Mouse (Mus musculus) lung, embryonic 16.5 days (tissue): Measurements from ENCODE around the gene Gsap. TPM values are rescaled to one million over a fixed set of nuclear protein-coding genes. Genes with fewer than 3 reads are reported as not detected.
"Not testable (repeated sequence)": the region's sequence is repeated elsewhere in the genome, so short reads cannot be mapped to it uniquely, and the experiment has no call there.

Source experiments
- ATAC-seq: fragments of 200-750 bp; cut with Nextera tagmentation; 2 replicates; pipeline ENCODE4 v1.8.0; 2017; ENCODE audit warnings: low read depth, mild to moderate bottlenecking, moderate library complexity
- H3K27ac ChIP-seq: fragments of 300-500 bp; sonication (generic); 2 replicates; pipeline ENCODE4 v1.5.1; 2014; ENCODE audit warnings: mild to moderate bottlenecking, control low read depth, low read length
- H3K27me3 ChIP-seq: fragments of 300-500 bp; sonication (generic); 2 replicates; pipeline ENCODE4 v1.6.1; 2014; ENCODE audit warnings: low read depth, low read length, mixed read lengths; ENCODE audit not compliant: control insufficient read depth, insufficient read depth
- H3K36me3 ChIP-seq: fragments of 300-500 bp; sonication (generic); 2 replicates; pipeline ENCODE4 v1.6.1; 2014; ENCODE audit warnings: low read length; ENCODE audit not compliant: control insufficient read depth, insufficient read depth
- H3K4me1 ChIP-seq: fragments of 300-500 bp; sonication (generic); replicated peaks from 2 replicates; pipeline ENCODE4 v1.6.1; 2014; ENCODE audit warnings: low read length, mixed read lengths; ENCODE audit not compliant: control insufficient read depth, insufficient read depth
- H3K4me2 ChIP-seq: fragments of 300-500 bp; sonication (generic); 2 replicates; pipeline ENCODE4 v1.6.1; 2014; ENCODE audit warnings: low read depth, low read length, control low read depth
- H3K4me3 ChIP-seq: fragments of 300-500 bp; sonication (generic); 2 replicates; pipeline ENCODE4 v1.5.1; 2014; ENCODE audit warnings: mild to moderate bottlenecking, low read length, control low read depth
- H3K9ac ChIP-seq: fragments of 300-500 bp; sonication (generic); 2 replicates; pipeline ENCODE4 v1.6.1; 2014; ENCODE audit warnings: low read length, control low read depth
- H3K9me3 ChIP-seq: fragments of 300-500 bp; sonication (generic); 2 replicates; pipeline ENCODE4 v1.6.1; 2016; ENCODE audit warnings: low read length; ENCODE audit not compliant: control insufficient read depth
- WGBS: fragments of 180-500 bp; shearing (Covaris S2); extraction: QIAGEN DNeasy Blood & Tissue Kit; methylation state at CpG from one replicate; pipeline ENCODE4 v1.1.7; 2014; 5-methylcytosine and 5-hydroxymethylcytosine counted together
- polyA plus RNA-seq: library from polyadenylated mRNA; unstranded; fragments of >200 nt; fragmentation: Nextera tagmentation; extraction: Ambion mirVana; gene quantifications from 2 replicates; pipeline ENCODE4 v1.2.1, GENCODE M21; 2015

Gene Gsap
- polyA plus RNA-seq, result 4.9 and 5.1 TPM in 2 replicates

DNA sequence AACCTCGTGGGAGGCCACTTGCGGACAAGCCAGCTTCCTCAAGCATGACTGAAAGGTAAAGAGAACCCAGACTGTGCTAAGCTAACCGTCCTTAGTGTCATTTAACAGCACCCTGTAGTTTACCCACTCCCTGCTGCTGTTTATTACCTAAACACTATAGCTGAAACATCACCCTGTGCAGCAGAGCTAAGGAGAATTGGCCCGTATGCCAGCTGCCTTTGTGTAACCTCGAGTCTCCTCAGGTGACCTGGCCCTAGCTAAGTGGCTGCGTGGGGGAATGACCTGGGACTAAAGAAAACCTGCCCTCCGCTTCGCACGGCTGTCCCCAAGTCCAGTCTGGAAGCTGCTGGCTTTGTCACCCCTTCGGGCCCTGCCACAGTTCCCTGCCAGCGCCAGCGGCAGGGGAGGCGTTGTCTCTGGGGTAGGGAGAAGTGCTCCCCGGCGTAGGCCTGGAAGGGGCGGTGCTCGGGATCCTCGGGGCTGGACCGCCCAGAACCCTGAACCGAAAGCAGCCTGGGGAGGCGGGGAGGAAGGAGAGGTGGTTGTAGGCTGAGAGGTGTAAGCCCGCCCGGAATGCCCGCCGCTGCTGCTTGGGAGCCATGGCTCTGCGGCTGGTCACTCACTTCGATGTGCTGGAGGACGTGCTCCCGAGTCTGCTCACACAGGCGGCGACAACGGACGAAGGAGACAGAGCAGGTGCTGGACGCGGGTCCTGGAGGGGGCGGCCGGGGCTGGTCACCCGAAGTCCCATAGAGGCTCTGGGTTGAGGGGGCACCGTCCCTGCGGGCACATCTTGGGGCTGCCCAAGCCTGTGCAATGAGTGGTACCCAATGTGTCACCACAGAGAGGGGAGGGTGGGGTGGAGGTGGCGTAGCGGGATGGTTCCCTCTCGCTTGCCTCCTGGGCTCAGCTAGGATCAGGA, at the start of gene Gsap:
Gsap (plus strand) TSS at position 492 of the 922 bp plus-strand sequence.
- Histone ChIP-seq H3K27ac (no peak within 1 kb of the TSS), H3K4me3 (peak within 1 kb of the TSS; percentile 63)
- WGBS, result 6% methylated on average over 43 of the region's 43 CpGs

DNA sequence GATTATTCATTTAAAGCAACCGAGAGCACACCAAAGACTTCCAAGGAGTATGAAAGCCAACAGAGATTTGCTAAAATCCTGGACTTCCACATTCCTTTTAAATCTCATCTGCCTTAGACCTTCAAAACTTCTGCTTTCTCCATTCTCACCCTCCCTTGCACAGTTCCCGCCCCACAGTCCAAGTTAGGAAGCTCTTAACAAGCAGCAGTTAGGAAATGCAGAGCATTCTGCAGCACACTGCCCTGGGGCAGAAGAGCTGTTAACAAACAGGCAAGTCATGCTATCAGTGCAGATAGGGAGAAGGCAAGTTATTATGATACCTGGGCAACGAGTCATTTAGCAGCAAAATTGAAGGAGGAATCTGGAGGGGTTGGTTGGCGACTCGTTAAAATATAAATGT, 49.5 kb upstream of the Gsap start:
- Histone ChIP-seq H3K27ac (no peak overlapping the region), H3K27me3 (no peaks in the 10 kb centered on the region), H3K4me3 (no peak overlapping the region), H3K9ac (no peak overlapping the region), H3K4me1 (peaks cover 5% of the 10 kb centered on the region; the same call in 1 of the 2 replicates), H3K36me3 (no peaks in the 10 kb centered on the region), H3K9me3 (no peaks in the 10 kb centered on the region), H3K4me2 (no peak overlapping the region)
- 70% methylated on average over 5 of the region's 5 CpGs for WGBS
- ATAC-seq, result no peak

More for the DNA sequence above, at the start of gene Gsap:
- H3K36me3 ChIP-seq, result no peaks in the 10 kb centered on the region
- H3K4me1 ChIP-seq, result peaks cover 15% of the 10 kb centered on the region
- H3K27me3 ChIP-seq, result no peaks in the 10 kb centered on the region
- peak within 1 kb of the TSS; percentile 70 for H3K9ac ChIP-seq
- no peaks in the 10 kb centered on the region for H3K9me3 ChIP-seq
- ATAC-seq, result peak; percentile 94
- H3K4me2 ChIP-seq, result peak within 1 kb of the TSS; percentile 85

DNA sequence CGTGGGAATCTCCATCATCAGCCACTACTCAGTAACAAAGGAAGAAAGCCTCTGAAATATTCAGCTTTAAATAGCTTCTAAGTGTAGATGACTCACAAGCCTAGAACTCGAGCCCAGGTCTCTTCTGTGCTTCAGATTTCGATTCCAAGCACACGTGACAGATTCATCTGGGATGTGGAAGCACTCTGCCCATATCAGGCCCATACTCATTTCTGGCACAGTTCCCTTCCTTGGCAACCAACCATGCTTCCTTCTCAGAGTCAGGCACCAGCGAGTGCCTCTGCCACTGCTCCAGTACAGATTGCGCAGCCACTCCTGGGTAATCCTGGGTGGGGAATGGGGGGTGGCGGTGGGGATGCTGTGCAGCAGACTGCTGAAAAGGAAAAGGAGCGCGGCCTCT, 46.5 kb upstream of the Gsap start:
- WGBS, result 44% methylated on average over 9 of the region's 9 CpGs
- ATAC-seq, result peak; percentile 63; the same call in 1 of the 2 replicates

DNA sequence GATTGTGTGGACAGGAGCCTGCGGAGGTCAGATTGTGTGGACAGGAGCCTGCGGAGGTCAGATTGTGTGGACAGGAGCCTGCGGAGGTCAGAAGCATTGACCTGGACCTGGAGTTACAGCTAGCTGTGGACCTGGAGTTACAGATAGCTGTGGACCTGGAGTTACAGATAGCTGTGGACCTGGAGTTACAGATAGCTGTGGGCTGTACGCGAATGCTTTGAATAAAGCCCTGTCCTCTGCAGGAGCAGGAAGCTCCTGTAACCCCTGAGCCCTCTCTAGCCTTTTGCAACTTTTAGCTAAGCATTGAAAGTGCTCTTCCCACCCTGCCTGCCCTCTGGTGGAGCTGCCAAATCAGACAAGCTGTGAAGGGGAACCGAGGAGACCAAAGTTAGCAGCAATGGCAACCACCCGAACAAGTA, 44.9 kb upstream of the Gsap start:
- not testable (repeated sequence) for ATAC-seq, H3K4me2 ChIP-seq, H3K9me3 ChIP-seq, H3K36me3 ChIP-seq, H3K9ac ChIP-seq, H3K27ac ChIP-seq, H3K4me1 ChIP-seq, H3K4me3 ChIP-seq, H3K27me3 ChIP-seq
- 60% methylated on average over 7 of the region's 7 CpGs for WGBS

More for the DNA sequence above, 46.5 kb upstream of the Gsap start:
- no peak overlapping the region for H3K4me2 ChIP-seq
- peaks cover 5% of the 10 kb centered on the region; the same call in 1 of the 2 replicates for H3K4me1 ChIP-seq
- no peaks in the 10 kb centered on the region for H3K9me3 ChIP-seq
- no peaks in the 10 kb centered on the region for H3K27me3 ChIP-seq
- no peak overlapping the region for H3K4me3 ChIP-seq
- H3K27ac ChIP-seq, result no peak overlapping the region
- no peak overlapping the region for H3K9ac ChIP-seq
- no peaks in the 10 kb centered on the region for H3K36me3 ChIP-seq

DNA sequence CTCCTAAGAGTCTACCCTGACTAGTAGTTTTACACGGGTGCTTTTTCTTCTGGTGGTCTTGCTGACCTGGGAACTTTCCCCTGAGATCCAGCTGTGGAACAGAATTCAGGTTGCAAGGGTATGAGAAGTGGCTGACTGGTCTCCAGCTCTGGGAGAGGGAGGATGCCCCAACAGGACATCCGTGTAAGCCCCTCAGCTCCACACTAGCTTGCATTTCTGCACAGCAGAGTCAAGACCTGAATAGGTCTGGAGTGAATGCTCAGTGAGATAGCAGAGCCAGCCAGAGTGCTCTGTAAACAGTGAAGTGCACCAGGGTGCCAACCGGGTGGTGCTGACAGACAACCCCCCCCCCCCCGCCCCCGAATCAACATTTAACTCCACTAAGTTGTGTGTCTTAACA, 44.4 kb upstream of the Gsap start:
- Histone ChIP-seq H3K4me3 (no peak overlapping the region), H3K27me3 (no peaks in the 10 kb centered on the region), H3K9me3 (no peaks in the 10 kb centered on the region), H3K36me3 (no peaks in the 10 kb centered on the region), H3K4me2 (no peak overlapping the region), H3K27ac (no peak overlapping the region), H3K9ac (no peak overlapping the region), H3K4me1 (peaks cover 5% of the 10 kb centered on the region; the same call in 1 of the 2 replicates)
- no peak for ATAC-seq
- WGBS, result 25% methylated on average over 5 of the region's 5 CpGs

DNA sequence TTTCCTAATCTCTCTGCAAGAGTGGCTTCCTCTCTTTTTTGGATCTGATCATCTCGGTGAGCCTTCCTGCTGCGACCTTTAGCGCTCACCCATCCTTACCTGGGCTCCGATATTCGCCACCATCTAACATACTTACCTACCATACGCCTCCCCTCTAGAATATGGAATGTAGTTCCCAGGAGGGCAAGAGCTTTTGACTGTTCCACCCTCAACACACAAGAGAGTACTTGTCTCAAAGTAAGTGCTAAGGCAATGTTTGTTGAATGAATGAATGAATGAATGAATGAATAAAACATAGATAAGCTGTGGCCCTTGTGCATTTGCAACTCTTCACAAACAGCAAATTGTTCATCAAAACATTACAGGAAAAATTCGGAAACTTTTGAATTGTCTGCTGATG, 43.0 kb upstream of the Gsap start:
- Histone ChIP-seq H3K36me3 (no peaks in the 10 kb centered on the region), H3K9me3 (no peaks in the 10 kb centered on the region), H3K27ac (no peak overlapping the region), H3K4me2 (no peak overlapping the region), H3K4me3 (no peak overlapping the region), H3K27me3 (no peaks in the 10 kb centered on the region), H3K9ac (no peak overlapping the region), H3K4me1 (peaks cover 5% of the 10 kb centered on the region; the same call in 1 of the 2 replicates)
- WGBS, result 66% methylated on average over 7 of the region's 7 CpGs
- peak; percentile 19; the same call in 1 of the 2 replicates for ATAC-seq

DNA sequence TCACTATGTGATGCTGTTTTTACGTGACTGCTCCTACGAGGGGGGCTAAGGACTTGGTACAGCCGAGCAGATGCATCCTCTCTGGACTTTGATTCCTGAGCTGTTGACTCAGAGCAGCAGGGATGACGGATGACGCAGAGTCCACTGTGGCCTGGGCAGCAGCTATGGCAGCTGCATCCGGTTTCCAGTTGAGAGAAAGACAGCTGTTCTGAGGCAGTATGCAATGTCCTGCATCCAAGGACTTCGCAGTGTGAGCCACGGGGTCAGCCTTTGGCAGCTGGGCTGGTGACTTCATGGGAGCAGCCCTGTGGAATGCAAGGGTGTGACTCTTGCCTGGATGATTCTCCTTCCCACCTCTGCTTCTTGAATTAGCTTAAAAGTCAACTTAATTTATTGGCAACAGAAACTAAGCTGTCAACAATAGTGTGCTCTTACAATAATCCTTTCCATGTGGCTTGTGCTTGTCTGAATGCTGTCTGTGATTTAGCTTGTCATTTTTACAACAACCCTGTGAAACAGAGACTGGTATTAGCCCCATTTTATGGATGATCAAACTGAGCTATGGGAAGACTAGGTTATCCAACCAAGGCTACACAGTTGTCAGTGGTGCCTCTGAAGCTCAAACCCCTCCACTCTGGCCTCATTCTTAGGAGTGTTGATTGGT, 41.4 kb upstream of the Gsap start:
- Histone ChIP-seq H3K4me2 (no peak overlapping the region), H3K4me3 (no peak overlapping the region), H3K9me3 (no peaks in the 10 kb centered on the region), H3K9ac (no peak overlapping the region), H3K27ac (peak overlapping the region; percentile 47; the same call in 1 of the 2 replicates), H3K27me3 (no peaks in the 10 kb centered on the region), H3K4me1 (peaks cover 3% of the 10 kb centered on the region; the same call in 1 of the 2 replicates), H3K36me3 (no peaks in the 10 kb centered on the region)
- 20% methylated on average over 8 of the region's 8 CpGs for WGBS
- ATAC-seq, result peak; percentile 94

DNA sequence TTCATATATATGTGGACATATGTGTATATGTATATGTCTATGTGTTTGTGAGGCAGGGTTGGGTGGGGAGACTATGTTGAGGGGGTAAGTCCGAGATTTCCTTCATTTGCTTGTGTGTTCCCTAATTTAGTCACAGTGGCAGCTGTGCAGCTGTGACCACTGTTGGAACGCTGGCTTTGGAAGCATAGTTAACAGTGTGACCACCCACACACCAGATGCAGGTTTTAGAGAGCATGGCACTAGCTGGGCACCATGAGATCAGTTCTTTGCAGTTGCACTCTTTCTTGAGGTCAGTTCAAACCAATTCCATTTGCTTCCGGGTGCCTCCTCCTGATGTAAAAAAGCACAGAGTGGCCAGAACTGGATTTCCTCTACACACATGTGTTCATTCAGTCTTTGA, 37.7 kb upstream of the Gsap start:
- Histone ChIP-seq H3K27ac (no peak overlapping the region), H3K9ac (no peak overlapping the region), H3K4me1 (no peaks in the 10 kb centered on the region), H3K27me3 (no peaks in the 10 kb centered on the region), H3K9me3 (no peaks in the 10 kb centered on the region), H3K4me3 (no peak overlapping the region), H3K4me2 (no peak overlapping the region), H3K36me3 (no peaks in the 10 kb centered on the region)
- no peak for ATAC-seq
- WGBS, result 79% methylated on average over 3 of the region's 3 CpGs

DNA sequence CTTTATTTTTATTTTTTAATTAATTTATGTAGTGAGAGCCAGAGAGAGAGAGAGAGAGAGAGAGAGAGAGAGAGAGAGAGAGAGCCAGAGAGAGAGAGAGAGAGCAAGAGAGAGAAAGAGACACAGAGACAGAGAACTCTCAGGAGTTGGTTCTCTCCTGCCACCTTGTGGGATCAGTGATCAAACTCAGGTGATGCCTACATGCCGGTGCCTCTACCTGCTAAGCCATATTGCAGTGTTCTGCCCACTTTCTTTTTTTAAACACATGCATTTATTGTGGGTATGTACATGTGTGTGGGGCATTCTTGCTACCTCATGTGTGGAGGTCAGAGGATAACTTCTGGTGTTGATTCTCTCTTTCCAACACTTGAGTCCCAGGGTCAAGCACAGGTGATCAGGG, 32.4 kb upstream of the Gsap start:
- Histone ChIP-seq H3K9ac (no peak overlapping the region), H3K4me2 (no peak overlapping the region), H3K4me1 (no peaks in the 10 kb centered on the region), H3K27ac (no peak overlapping the region), H3K36me3 (no peaks in the 10 kb centered on the region), H3K4me3 (no peak overlapping the region), H3K9me3 (peaks cover 4% of the 10 kb centered on the region), H3K27me3 (no peaks in the 10 kb centered on the region)
- ATAC-seq, result no peak
- 61% methylated on average over 1 of the region's 1 CpGs for WGBS
